Mouse (Mus musculus) myocyte (in vitro differentiated cells): ENCODE data around the gene Ankrd33b.

Experiments used
- MAX ChIP-seq: IDR thresholded peaks from one replicate; pipeline ENCODE4 v1.6.1; 2011; ENCODE audit warnings: low read depth, mild to moderate bottlenecking, control low read depth
- MYOG ChIP-seq, 3 experiments: IDR thresholded peaks; one replicate each; pipeline ENCODE4 v1.6.1; 2011; ENCODE audit warnings: control low read depth in 2 of 3, low read depth in 2 of 3, mild to moderate bottlenecking in 2 of 3; ENCODE audit not compliant: insufficient read length in 2 of 3, control insufficient read depth in 1 of 3, insufficient read depth in 1 of 3
- POLR2A ChIP-seq: IDR thresholded peaks from one replicate; pipeline ENCODE4 v1.6.1; 2011; ENCODE audit warnings: low read depth, mild to moderate bottlenecking, control low read depth, moderate library complexity; ENCODE audit not compliant: insufficient read length
- SRF ChIP-seq: IDR thresholded peaks from one replicate; pipeline ENCODE4 v1.6.1; 2011; ENCODE audit warnings: low read depth; ENCODE audit not compliant: control insufficient read depth, insufficient read length

GRCm38 (mm10) chr15:31280683-31281082 is 86.8 kb downstream of the Ankrd33b start:
- TF ChIP-seq POLR2A (no peak), MYOG (IDR thresholded peaks at IDR 0.05; ENCODE audit: control insufficient read depth in 1 of 3, insufficient read depth in 1 of 3, insufficient read length in 2 of 3, low read depth in 2 of 3) (no peak), MAX (no peak), SRF (no peak)
